Mouse (Mus musculus): ENCODE data around the gene Grip1.

GRCm38 (mm10) chr10:119902754-119903153 lies 449.1 kb downstream of the Grip1 start:
- TF ChIP-seq CTCF (IDR thresholded peaks at IDR 0.05) = no peak
- TF ChIP-seq POLR2A (IDR thresholded peaks at IDR 0.05; ENCODE audit: insufficient read depth, low read depth, low read length) = no peak
- TF ChIP-seq EP300 (IDR thresholded peaks at IDR 0.05; ENCODE audit: insufficient read depth, low read depth, low read length) = no peak
